Mouse (Mus musculus): ENCODE measurements around the gene D430041D05Rik.

DNA sequence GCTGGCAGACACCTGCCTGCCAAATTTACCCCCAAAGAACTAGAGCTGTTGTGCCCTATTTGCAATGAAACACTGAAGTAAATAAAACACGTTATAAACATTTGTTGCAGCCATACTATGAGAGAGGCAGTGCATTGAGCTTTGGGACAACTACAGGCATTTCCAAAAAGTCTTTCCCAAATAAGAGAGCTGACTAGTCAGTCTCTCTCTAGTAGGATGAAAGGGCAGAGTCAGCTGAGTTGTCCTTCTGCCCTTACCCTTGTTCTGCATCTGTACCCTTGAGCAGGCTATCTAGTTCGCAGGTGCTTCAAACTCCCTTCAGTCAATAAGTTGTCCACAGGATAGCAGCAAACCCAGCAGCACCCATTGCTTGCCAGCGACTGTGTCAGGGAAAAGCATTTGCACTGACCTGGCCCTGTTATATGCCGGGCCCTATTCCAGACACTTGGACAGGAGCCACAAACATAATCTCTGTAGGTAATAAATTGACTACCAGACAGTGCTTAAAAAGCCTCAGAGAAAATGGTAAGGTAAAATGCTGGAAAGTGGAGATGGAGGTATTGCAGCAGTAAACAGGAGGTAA lies at the start of gene D430041D05Rik:
- TF ChIP-seq POLR2A (IDR thresholded peaks at IDR 0.05; ENCODE audit: borderline replicate concordance, extremely low read depth, insufficient read depth, insufficient read length, poor library complexity, severe bottlenecking) (no peak), CTCF (IDR thresholded peaks at IDR 0.05; ENCODE audit: borderline replicate concordance, extremely low read depth, insufficient read depth, insufficient read length) (no peak)
